Mouse (Mus musculus): ENCODE results near the gene Arpc5.

GRCm38 (mm10) chr1:152766032-152766772 is at the start of gene Arpc5, which contains the start of gene Rgl1:
- TF ChIP-seq CTCF (IDR thresholded peaks at IDR 0.05; ENCODE audit: low read depth, low read length) (no peak), TAL1 (conservative IDR thresholded peaks at IDR 0.05; ENCODE audit: low read depth, low read length) (no peak), GATA1 (IDR thresholded peaks at IDR 0.05; ENCODE audit: borderline replicate concordance, low read length) (no peak)
